Mouse (Mus musculus) midbrain, embryonic 12.5 days (tissue): ENCODE results near the gene Safb2. TPM values are rescaled to one million over a fixed set of nuclear protein-coding genes. Genes with fewer than 3 reads are reported as not detected.

ENCODE experiments used
- ATAC-seq: fragments of 200-750 bp; cut with Nextera tagmentation; 2 replicates; pipeline ENCODE4 v1.8.0; 2017; ENCODE audit warnings: low read depth, moderate TSS enrichment, moderate library complexity; ENCODE audit not compliant: low FRiP score
- H3K27ac ChIP-seq: fragments of 300-500 bp; sonication (generic); replicated peaks from 2 replicates; pipeline ENCODE4 v1.5.1; 2016; ENCODE audit warnings: mild to moderate bottlenecking
- H3K27me3 ChIP-seq: fragments of 300-500 bp; sonication (generic); 2 replicates; pipeline ENCODE4 v1.6.1; 2016; ENCODE audit warnings: mild to moderate bottlenecking
- H3K36me3 ChIP-seq: fragments of 300-500 bp; sonication (generic); 2 replicates; pipeline ENCODE4 v1.6.1; 2016
- H3K4me1 ChIP-seq: fragments of 300-500 bp; sonication (generic); 2 replicates; pipeline ENCODE4 v1.6.1; 2016
- H3K4me2 ChIP-seq: fragments of 300-500 bp; sonication (generic); replicated peaks from 2 replicates; pipeline ENCODE4 v1.6.1; 2016; ENCODE audit warnings: mild to moderate bottlenecking, moderate library complexity
- H3K4me3 ChIP-seq: fragments of 300-500 bp; sonication (generic); 2 replicates; pipeline ENCODE4 v1.5.1; 2016; ENCODE audit warnings: mild to moderate bottlenecking
- H3K9ac ChIP-seq: fragments of 300-500 bp; sonication (generic); replicated peaks from 2 replicates; pipeline ENCODE4 v1.6.1; 2016; ENCODE audit warnings: mild to moderate bottlenecking, moderate library complexity
- H3K9me3 ChIP-seq: fragments of 300-500 bp; sonication (generic); 2 replicates; pipeline ENCODE4 v1.6.1; 2016; ENCODE audit warnings: mild to moderate bottlenecking
- WGBS: fragments of 180-500 bp; shearing (Covaris S2); methylation state at CpG from one replicate; pipeline ENCODE4 v1.1.7; 2016; 5-methylcytosine and 5-hydroxymethylcytosine counted together
- polyA plus RNA-seq: library from polyadenylated mRNA; unstranded; fragments of >200 nt; fragmentation: Nextera tagmentation; extraction: Ambion mirVana; gene quantifications from 2 replicates; pipeline ENCODE4 v1.2.1, GENCODE M21; 2016

Gene Safb2
- polyA plus RNA-seq, 1 experiment from 2014 or later: 94.7 TPM

GRCm38 (mm10) chr17:56572939-56573338 lies 11.4 kb downstream of the Safb2 start:
- Histone ChIP-seq H3K4me2 (no peak overlapping the region), H3K4me3 (no peak overlapping the region), H3K27ac (no peak overlapping the region), H3K9ac (no peak overlapping the region), H3K9me3 (no peaks in the 10 kb centered on the region), H3K4me1 (no peaks in the 10 kb centered on the region), H3K36me3 (peaks cover 94% of the 10 kb centered on the region), H3K27me3 (no peaks in the 10 kb centered on the region)
- no peak for ATAC-seq
- 92% methylated on average over 3 of the region's 3 CpGs for WGBS

DNA sequence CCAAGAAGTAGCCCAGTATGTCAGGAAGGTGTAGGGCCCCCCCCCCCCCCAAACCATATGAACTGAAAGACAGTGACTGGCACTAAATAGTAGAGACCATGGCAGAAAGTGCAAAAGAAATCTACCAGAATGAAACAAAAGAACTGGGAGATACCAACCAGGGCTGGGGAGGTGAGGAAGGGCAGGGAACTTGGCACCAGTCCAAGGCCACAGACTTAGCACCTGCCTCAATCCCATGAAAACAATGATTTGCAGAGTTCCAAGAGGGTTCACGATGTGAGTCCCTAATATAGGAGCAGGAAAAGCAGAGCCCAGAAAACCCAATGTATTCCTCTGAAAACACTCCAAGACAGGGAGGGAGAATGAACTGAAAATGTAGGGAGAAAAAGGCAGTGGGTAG lies 12.2 kb downstream of the Safb2 start:
- Histone ChIP-seq H3K36me3 (peaks cover 94% of the 10 kb centered on the region), H3K4me3 (no peak overlapping the region), H3K4me1 (no peaks in the 10 kb centered on the region), H3K27me3 (no peaks in the 10 kb centered on the region), H3K9ac (no peak overlapping the region), H3K4me2 (no peak overlapping the region), H3K9me3 (no peaks in the 10 kb centered on the region), H3K27ac (no peak overlapping the region)
- WGBS: 90% methylated on average over 1 of the region's 1 CpGs
- ATAC-seq: no peak

DNA sequence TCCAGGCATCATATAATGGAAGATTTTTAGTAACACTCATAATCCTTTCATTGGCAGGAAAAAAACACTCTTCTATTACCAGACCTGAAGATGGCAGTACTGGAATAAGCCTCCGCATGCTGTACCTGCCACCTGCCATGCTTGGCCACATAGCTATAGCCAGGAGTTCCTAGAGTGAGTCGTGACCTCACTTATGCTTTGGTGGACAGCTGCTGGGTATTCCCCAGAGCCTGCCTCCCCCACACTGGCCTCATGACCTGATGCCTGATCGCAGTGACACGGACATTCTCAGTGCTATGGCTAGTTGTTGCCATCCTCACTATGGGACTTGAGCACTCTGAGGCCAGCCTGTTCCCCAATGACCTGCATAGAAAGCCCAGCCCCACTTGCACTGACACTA lies 14.1 kb downstream of the Safb2 start:
- Histone ChIP-seq H3K4me1 (no peaks in the 10 kb centered on the region), H3K9ac (no peak overlapping the region), H3K36me3 (peaks cover 98% of the 10 kb centered on the region), H3K27ac (no peak overlapping the region), H3K27me3 (no peaks in the 10 kb centered on the region), H3K4me3 (no peak overlapping the region), H3K4me2 (no peak overlapping the region), H3K9me3 (no peaks in the 10 kb centered on the region)
- WGBS: 92% methylated on average over 4 of the region's 4 CpGs
- ATAC-seq: peak; percentile 41; the same call in 1 of the 2 replicates

DNA sequence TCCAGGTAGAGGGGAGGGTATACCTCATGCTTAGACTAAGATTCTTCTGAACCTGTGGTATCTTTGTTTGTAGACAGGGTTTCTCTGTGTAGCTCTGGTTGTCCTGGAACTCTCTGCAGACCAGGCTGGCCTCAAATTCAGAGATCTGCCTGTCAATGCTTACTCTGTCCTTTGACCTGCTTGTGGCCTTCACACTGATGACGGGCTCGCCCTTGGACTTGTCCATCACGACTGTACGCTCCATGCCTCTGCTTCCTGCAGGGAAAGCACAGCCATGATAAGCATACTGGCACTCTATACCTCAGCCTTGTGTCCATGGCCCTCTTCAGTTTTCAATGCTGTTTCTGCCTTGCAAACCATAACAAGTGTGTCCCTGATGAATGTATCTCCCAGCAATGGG lies 17.0 kb downstream of the Safb2 start:
- Histone ChIP-seq H3K4me2 (no peak overlapping the region), H3K36me3 (peaks cover 99% of the 10 kb centered on the region), H3K9ac (no peak overlapping the region), H3K4me1 (no peaks in the 10 kb centered on the region), H3K9me3 (no peaks in the 10 kb centered on the region), H3K27ac (no peak overlapping the region), H3K4me3 (no peak overlapping the region), H3K27me3 (no peaks in the 10 kb centered on the region)
- ATAC-seq: no peak
- 95% methylated on average over 4 of the region's 4 CpGs for WGBS

DNA sequence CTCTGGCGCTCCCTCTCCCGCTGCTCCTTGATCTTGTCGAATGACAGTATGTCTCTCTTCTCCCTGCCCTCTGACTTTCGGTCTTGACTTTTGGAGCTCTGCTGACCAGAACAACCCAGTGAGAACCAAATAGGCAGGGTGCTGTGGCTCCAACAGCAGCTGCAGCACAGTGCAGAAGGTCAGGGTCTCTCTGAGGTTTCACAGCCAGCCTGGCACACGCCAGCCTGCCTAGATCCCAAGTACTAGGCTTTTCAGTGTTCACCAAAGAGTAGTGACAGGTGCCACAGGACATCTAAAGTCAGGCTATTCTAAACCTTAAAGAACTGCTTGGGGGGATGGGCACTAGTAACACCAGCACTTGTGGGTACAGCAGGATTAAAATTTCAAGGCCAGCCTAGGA lies 17.5 kb downstream of the Safb2 start:
- Histone ChIP-seq H3K9ac (no peak overlapping the region), H3K4me3 (no peak overlapping the region), H3K4me1 (no peaks in the 10 kb centered on the region), H3K4me2 (no peak overlapping the region), H3K9me3 (no peaks in the 10 kb centered on the region), H3K27me3 (no peaks in the 10 kb centered on the region), H3K27ac (no peak overlapping the region), H3K36me3 (peaks cover 99% of the 10 kb centered on the region)
- 92% methylated on average over 5 of the region's 5 CpGs for WGBS
- no peak for ATAC-seq

GRCm38 (mm10) chr17:56566293-56566692 lies 18.1 kb downstream of the Safb2 start:
- 94% methylated on average over 29 of the region's 29 CpGs for WGBS
- no peaks in the 10 kb centered on the region for H3K27me3 ChIP-seq
- no peak overlapping the region for H3K4me2 ChIP-seq
- no peak overlapping the region for H3K27ac ChIP-seq
- peak; percentile 41; the same call in 1 of the 2 replicates for ATAC-seq
- H3K4me1 ChIP-seq: no peaks in the 10 kb centered on the region
- peaks cover 99% of the 10 kb centered on the region for H3K36me3 ChIP-seq
- no peaks in the 10 kb centered on the region for H3K9me3 ChIP-seq
- H3K9ac ChIP-seq: no peak overlapping the region
- no peak overlapping the region for H3K4me3 ChIP-seq

- H3K9ac ChIP-seq: no peak overlapping the region
- no peak overlapping the region for H3K4me2 ChIP-seq
- no peak overlapping the region for H3K27ac ChIP-seq
- peaks cover 60% of the 10 kb centered on the region for H3K36me3 ChIP-seq
- H3K27me3 ChIP-seq: no peaks in the 10 kb centered on the region
- ATAC-seq: no peak
- H3K4me3 ChIP-seq: no peak overlapping the region
- H3K9me3 ChIP-seq: no peaks in the 10 kb centered on the region
- 97% methylated on average over 2 of the region's 2 CpGs for WGBS
- no peaks in the 10 kb centered on the region for H3K4me1 ChIP-seq
Observed at GRCm38 (mm10) chr17:56561866-56562265, 22.5 kb downstream of the Safb2 start.

- WGBS: 82% methylated on average over 1 of the region's 1 CpGs
- Histone ChIP-seq H3K9me3 (no peaks in the 10 kb centered on the region), H3K4me1 (no peaks in the 10 kb centered on the region), H3K4me2 (no peak overlapping the region), H3K27me3 (no peaks in the 10 kb centered on the region), H3K9ac (no peak overlapping the region), H3K4me3 (no peak overlapping the region), H3K36me3 (peaks cover 42% of the 10 kb centered on the region), H3K27ac (no peak overlapping the region)
- ATAC-seq: no peak
Observed at GRCm38 (mm10) chr17:56560131-56560530, 24.3 kb downstream of the Safb2 start.

GRCm38 (mm10) chr17:56559386-56559785 lies 25.0 kb downstream of the Safb2 start:
- Histone ChIP-seq H3K27me3 (no peaks in the 10 kb centered on the region), H3K36me3 (peaks cover 35% of the 10 kb centered on the region), H3K9ac (no peak overlapping the region), H3K4me3 (no peak overlapping the region), H3K4me1 (no peaks in the 10 kb centered on the region), H3K9me3 (no peaks in the 10 kb centered on the region), H3K4me2 (no peak overlapping the region), H3K27ac (no peak overlapping the region; the same call in 1 of the 2 replicates)
- ATAC-seq: no peak
- WGBS: 84% methylated on average over 3 of the region's 3 CpGs

DNA sequence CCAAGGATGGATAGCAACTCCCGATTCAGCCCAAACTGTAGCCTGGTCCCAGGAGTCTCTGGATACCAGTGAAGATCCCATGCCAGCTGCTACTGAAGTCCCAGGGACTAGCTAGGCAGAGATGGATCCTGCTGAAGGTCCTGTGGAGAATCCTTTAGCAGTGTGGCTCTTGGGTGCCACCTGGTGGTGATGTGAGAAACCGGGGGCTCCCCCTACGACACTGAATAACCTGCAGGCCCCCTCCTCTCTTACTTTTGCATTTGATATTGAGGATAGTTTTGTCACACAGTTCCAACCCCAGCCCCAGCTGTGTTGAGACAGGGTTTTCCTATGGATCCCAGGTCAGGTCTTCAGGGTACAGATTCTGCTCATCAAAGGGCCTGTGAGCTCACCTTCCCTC lies 25.9 kb downstream of the Safb2 start:
- no peak overlapping the region for H3K27ac ChIP-seq
- H3K4me2 ChIP-seq: no peak overlapping the region
- no peaks in the 10 kb centered on the region for H3K27me3 ChIP-seq
- H3K9me3 ChIP-seq: no peaks in the 10 kb centered on the region
- 21% methylated on average over 3 of the region's 3 CpGs for WGBS
- no peak overlapping the region for H3K9ac ChIP-seq
- peaks cover 26% of the 10 kb centered on the region for H3K36me3 ChIP-seq
- ATAC-seq: peak; percentile 67
- no peak overlapping the region for H3K4me3 ChIP-seq
- H3K4me1 ChIP-seq: no peaks in the 10 kb centered on the region

GRCm38 (mm10) chr17:56554122-56554551 lies 30.2 kb downstream of the Safb2 start, which contains the start of gene Gm20219:
Gene Gm20219, minus strand, starts transcription at chr17:56554387.
- 80% methylated on average over 20 of the region's 20 CpGs for WGBS
- no peak for ATAC-seq
- H3K27ac ChIP-seq: no peak within 1 kb of the TSS

DNA sequence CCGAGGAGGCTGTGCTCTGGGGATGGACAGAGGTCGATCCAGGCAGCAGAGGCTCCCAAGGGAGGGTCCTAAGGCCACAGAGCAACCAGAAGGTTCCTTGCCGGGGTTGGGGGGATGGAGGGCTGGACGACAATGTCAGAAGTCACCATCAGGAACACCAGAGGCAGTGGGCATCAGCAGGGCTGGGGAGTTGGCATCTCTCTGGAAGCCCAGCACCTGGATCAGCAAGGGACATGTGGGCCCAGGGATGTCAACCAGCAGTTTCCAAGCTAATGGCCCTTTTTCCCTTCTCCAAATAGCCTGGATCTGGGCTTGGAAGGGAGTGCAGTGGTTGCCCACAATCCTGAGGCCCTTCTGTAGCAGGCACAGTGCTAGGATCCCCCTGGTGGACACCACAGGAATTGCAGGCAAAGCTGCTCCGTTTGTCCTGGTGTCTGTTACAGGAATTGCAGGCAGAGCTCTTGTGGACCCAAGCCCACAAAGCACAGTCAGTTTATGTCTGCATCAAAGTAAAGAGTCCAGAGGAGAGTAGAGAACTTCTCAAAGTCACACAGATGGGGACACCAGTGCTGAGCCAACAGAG lies 31.5 kb downstream of the Safb2 start:
- Histone ChIP-seq H3K4me3 (no peak overlapping the region), H3K4me2 (no peak overlapping the region), H3K4me1 (peaks cover 33% of the 10 kb centered on the region), H3K27me3 (no peaks in the 10 kb centered on the region), H3K27ac (peak overlapping the region; percentile 87), H3K9me3 (no peaks in the 10 kb centered on the region), H3K9ac (no peak overlapping the region), H3K36me3 (no peaks in the 10 kb centered on the region)
- WGBS: 61% methylated on average over 5 of the region's 5 CpGs
- peak; percentile 4; the same call in 1 of the 2 replicates for ATAC-seq

More at GRCm38 (mm10) chr17:56554122-56554551, 30.2 kb downstream of the Safb2 start, which contains the start of gene Gm20219:
- H3K9ac ChIP-seq: no peak within 1 kb of the TSS
- H3K27me3 ChIP-seq: no peaks in the 10 kb centered on the region
- H3K4me1 ChIP-seq: peaks cover 25% of the 10 kb centered on the region
- no peak within 1 kb of the TSS for H3K4me3 ChIP-seq
- H3K36me3 ChIP-seq: no peaks in the 10 kb centered on the region
- no peaks in the 10 kb centered on the region for H3K9me3 ChIP-seq
- no peak within 1 kb of the TSS for H3K4me2 ChIP-seq
